Mouse (Mus musculus): Measurements from ENCODE around the gene Eif4e1b. TPM values are rescaled to one million over a fixed set of nuclear protein-coding genes. Genes with fewer than 3 reads are reported as not detected.

Gene Eif4e1b
- not detected in 2 replicates for polyA plus RNA-seq (2014; fragmentation: Nextera tagmentation; extraction: Ambion mirVana)

- Histone ChIP-seq H3K27me3 (ENCODE audit: control insufficient read depth, insufficient read depth, low read length) (no peaks in the 10 kb centered on the region), H3K4me3 (ENCODE audit: low read depth, low read length) (no peak within 1 kb of the TSS), H3K9me3 (ENCODE audit: control insufficient read depth, low read length) (no peaks in the 10 kb centered on the region), H3K4me1 (ENCODE audit: control insufficient read depth, insufficient read depth, low read length) (no peaks in the 10 kb centered on the region), H3K36me3 (ENCODE audit: control insufficient read depth, insufficient read depth, low read length) (no peaks in the 10 kb centered on the region), H3K27ac (replicated peaks; ENCODE audit: low read depth, low read length) (no peak within 1 kb of the TSS), H3K4me2 (ENCODE audit: low read depth, severe bottlenecking) (no peak within 1 kb of the TSS), H3K9ac (ENCODE audit: low read length) (no peak within 1 kb of the TSS)
- 94% methylated on average over 4 of the region's 4 CpGs for WGBS
- DNase-seq (ENCODE audit: low spot score) (no peak), ATAC-seq (ENCODE audit: insufficient number of reproducible peaks, low FRiP score, low TSS enrichment, low read depth) (no peak)
Observed at GRCm38 (mm10) chr13:54783698-54784097, at the start of gene Eif4e1b. TSS of gene Eif4e1b (plus strand) at chr13:54783998.

- Histone ChIP-seq H3K36me3 (ENCODE audit: control insufficient read depth, insufficient read depth, low read length) (no peaks in the 10 kb centered on the region), H3K4me3 (ENCODE audit: low read depth, low read length) (no peak overlapping the region), H3K9ac (ENCODE audit: low read length) (no peak overlapping the region), H3K9me3 (ENCODE audit: control insufficient read depth, low read length) (no peaks in the 10 kb centered on the region), H3K27ac (replicated peaks; ENCODE audit: low read depth, low read length) (no peak overlapping the region), H3K27me3 (ENCODE audit: control insufficient read depth, insufficient read depth, low read length) (peaks cover 46% of the 10 kb centered on the region), H3K4me2 (ENCODE audit: low read depth, severe bottlenecking) (no peak overlapping the region; the same call in 1 of the 2 replicates), H3K4me1 (ENCODE audit: control insufficient read depth, insufficient read depth, low read length) (peaks cover 7% of the 10 kb centered on the region; the same call in 1 of the 2 replicates)
- DNase-seq (ENCODE audit: low spot score): no peak
- ATAC-seq (ENCODE audit: insufficient number of reproducible peaks, low FRiP score, low TSS enrichment, low read depth): no peak
- 33% methylated on average over 3 of the region's 3 CpGs for WGBS
Observed at GRCm38 (mm10) chr13:54736931-54737330, 46.9 kb upstream of the Eif4e1b start.

- 2% methylated on average over 69 of the region's 87 CpGs for WGBS
- no peak for ATAC-seq (ENCODE audit: insufficient number of reproducible peaks, low FRiP score, low TSS enrichment, low read depth)
- Histone ChIP-seq H3K4me3 (ENCODE audit: low read depth, low read length) (peak overlapping the region; percentile 32), H3K4me1 (ENCODE audit: control insufficient read depth, insufficient read depth, low read length) (peaks cover 7% of the 10 kb centered on the region; the same call in 1 of the 2 replicates), H3K4me2 (ENCODE audit: low read depth, severe bottlenecking) (peak overlapping the region; percentile 49), H3K27me3 (ENCODE audit: control insufficient read depth, insufficient read depth, low read length) (peaks cover 46% of the 10 kb centered on the region), H3K9ac (ENCODE audit: low read length) (no peak overlapping the region), H3K9me3 (ENCODE audit: control insufficient read depth, low read length) (no peaks in the 10 kb centered on the region), H3K27ac (replicated peaks; ENCODE audit: low read depth, low read length) (no peak overlapping the region), H3K36me3 (ENCODE audit: control insufficient read depth, insufficient read depth, low read length) (no peaks in the 10 kb centered on the region)
- DNase-seq (ENCODE audit: low spot score): peak; percentile 47
Observed at GRCm38 (mm10) chr13:54737488-54738212, 46.1 kb upstream of the Eif4e1b start.

GRCm38 (mm10) chr13:54738213-54738601 lies 45.6 kb upstream of the Eif4e1b start:
- Histone ChIP-seq H3K36me3 (ENCODE audit: control insufficient read depth, insufficient read depth, low read length) (no peaks in the 10 kb centered on the region), H3K9me3 (ENCODE audit: control insufficient read depth, low read length) (no peaks in the 10 kb centered on the region), H3K4me1 (ENCODE audit: control insufficient read depth, insufficient read depth, low read length) (peaks cover 7% of the 10 kb centered on the region; the same call in 1 of the 2 replicates), H3K4me3 (ENCODE audit: low read depth, low read length) (peak overlapping the region; percentile 32), H3K4me2 (ENCODE audit: low read depth, severe bottlenecking) (peak overlapping the region; percentile 49; the same call in 1 of the 2 replicates), H3K27me3 (ENCODE audit: control insufficient read depth, insufficient read depth, low read length) (peaks cover 46% of the 10 kb centered on the region), H3K9ac (ENCODE audit: low read length) (no peak overlapping the region), H3K27ac (replicated peaks; ENCODE audit: low read depth, low read length) (no peak overlapping the region)
- ATAC-seq (ENCODE audit: insufficient number of reproducible peaks, low FRiP score, low TSS enrichment, low read depth) (no peak), DNase-seq (ENCODE audit: low spot score) (no peak)
- 6% methylated on average over 34 of the region's 34 CpGs for WGBS

GRCm38 (mm10) chr13:54746110-54746509 lies 37.7 kb upstream of the Eif4e1b start:
- no peak overlapping the region for H3K4me2 ChIP-seq (ENCODE audit: low read depth, severe bottlenecking)
- H3K36me3 ChIP-seq (ENCODE audit: control insufficient read depth, insufficient read depth, low read length): no peaks in the 10 kb centered on the region
- no peak overlapping the region for H3K9ac ChIP-seq (ENCODE audit: low read length)
- DNase-seq (ENCODE audit: low spot score) (no peak), ATAC-seq (ENCODE audit: insufficient number of reproducible peaks, low FRiP score, low TSS enrichment, low read depth) (no peak)
- H3K9me3 ChIP-seq (ENCODE audit: control insufficient read depth, low read length): no peaks in the 10 kb centered on the region
- WGBS: 38% methylated on average over 6 of the region's 6 CpGs
- no peak overlapping the region for H3K27ac ChIP-seq (replicated peaks; ENCODE audit: low read depth, low read length)
- no peak overlapping the region for H3K4me3 ChIP-seq (ENCODE audit: low read depth, low read length)
- H3K4me1 ChIP-seq (ENCODE audit: control insufficient read depth, insufficient read depth, low read length): no peaks in the 10 kb centered on the region
- H3K27me3 ChIP-seq (ENCODE audit: control insufficient read depth, insufficient read depth, low read length): peaks cover 19% of the 10 kb centered on the region

GRCm38 (mm10) chr13:54746896-54747295 lies 36.9 kb upstream of the Eif4e1b start:
- 57% methylated on average over 10 of the region's 10 CpGs for WGBS
- Histone ChIP-seq H3K9me3 (ENCODE audit: control insufficient read depth, low read length) (no peaks in the 10 kb centered on the region), H3K36me3 (ENCODE audit: control insufficient read depth, insufficient read depth, low read length) (no peaks in the 10 kb centered on the region), H3K4me2 (ENCODE audit: low read depth, severe bottlenecking) (no peak overlapping the region), H3K27ac (replicated peaks; ENCODE audit: low read depth, low read length) (no peak overlapping the region), H3K4me1 (ENCODE audit: control insufficient read depth, insufficient read depth, low read length) (no peaks in the 10 kb centered on the region), H3K9ac (ENCODE audit: low read length) (no peak overlapping the region), H3K4me3 (ENCODE audit: low read depth, low read length) (no peak overlapping the region), H3K27me3 (ENCODE audit: control insufficient read depth, insufficient read depth, low read length) (peaks cover 19% of the 10 kb centered on the region)
- DNase-seq (ENCODE audit: low spot score): no peak
- ATAC-seq (ENCODE audit: insufficient number of reproducible peaks, low FRiP score, low TSS enrichment, low read depth): no peak

- H3K36me3 ChIP-seq (ENCODE audit: control insufficient read depth, insufficient read depth, low read length): no peaks in the 10 kb centered on the region
- no peak overlapping the region for H3K9ac ChIP-seq (ENCODE audit: low read length)
- WGBS: 79% methylated on average over 8 of the region's 8 CpGs
- ATAC-seq (ENCODE audit: insufficient number of reproducible peaks, low FRiP score, low TSS enrichment, low read depth): no peak
- no peak for DNase-seq (ENCODE audit: low spot score)
- no peaks in the 10 kb centered on the region for H3K4me1 ChIP-seq (ENCODE audit: control insufficient read depth, insufficient read depth, low read length)
- H3K4me3 ChIP-seq (ENCODE audit: low read depth, low read length): no peak overlapping the region
- H3K4me2 ChIP-seq (ENCODE audit: low read depth, severe bottlenecking): no peak overlapping the region
- no peaks in the 10 kb centered on the region for H3K9me3 ChIP-seq (ENCODE audit: control insufficient read depth, low read length)
- no peak overlapping the region for H3K27ac ChIP-seq (replicated peaks; ENCODE audit: low read depth, low read length)
- peaks cover 19% of the 10 kb centered on the region for H3K27me3 ChIP-seq (ENCODE audit: control insufficient read depth, insufficient read depth, low read length)
Observed at GRCm38 (mm10) chr13:54748190-54748589, 35.6 kb upstream of the Eif4e1b start.

- Histone ChIP-seq H3K27me3 (ENCODE audit: control insufficient read depth, insufficient read depth, low read length) (peaks cover 19% of the 10 kb centered on the region), H3K9me3 (ENCODE audit: control insufficient read depth, low read length) (no peaks in the 10 kb centered on the region), H3K27ac (replicated peaks; ENCODE audit: low read depth, low read length) (no peak overlapping the region), H3K9ac (ENCODE audit: low read length) (no peak overlapping the region), H3K4me2 (ENCODE audit: low read depth, severe bottlenecking) (peak overlapping the region; percentile 92; the same call in 1 of the 2 replicates), H3K4me3 (ENCODE audit: low read depth, low read length) (no peak overlapping the region), H3K36me3 (ENCODE audit: control insufficient read depth, insufficient read depth, low read length) (no peaks in the 10 kb centered on the region), H3K4me1 (ENCODE audit: control insufficient read depth, insufficient read depth, low read length) (no peaks in the 10 kb centered on the region)
- ATAC-seq (ENCODE audit: insufficient number of reproducible peaks, low FRiP score, low TSS enrichment, low read depth) (no peak), DNase-seq (ENCODE audit: low spot score) (no peak)
- WGBS: 56% methylated on average over 10 of the region's 10 CpGs
Observed at GRCm38 (mm10) chr13:54748721-54749060, 35.1 kb upstream of the Eif4e1b start.
